Mouse (Mus musculus) cerebellum, adult (tissue): ENCODE data around the gene Dgat2.

Source experiments
- ATAC-seq: cut with Nextera tagmentation; 2 replicates; pipeline ENCODE4 v1.9.2; 2017; ENCODE audit warnings: mild to moderate bottlenecking, moderate library complexity, mixed read lengths; ENCODE audit not compliant: insufficient number of reproducible peaks, low FRiP score, low TSS enrichment

Gene Dgat2

DNA sequence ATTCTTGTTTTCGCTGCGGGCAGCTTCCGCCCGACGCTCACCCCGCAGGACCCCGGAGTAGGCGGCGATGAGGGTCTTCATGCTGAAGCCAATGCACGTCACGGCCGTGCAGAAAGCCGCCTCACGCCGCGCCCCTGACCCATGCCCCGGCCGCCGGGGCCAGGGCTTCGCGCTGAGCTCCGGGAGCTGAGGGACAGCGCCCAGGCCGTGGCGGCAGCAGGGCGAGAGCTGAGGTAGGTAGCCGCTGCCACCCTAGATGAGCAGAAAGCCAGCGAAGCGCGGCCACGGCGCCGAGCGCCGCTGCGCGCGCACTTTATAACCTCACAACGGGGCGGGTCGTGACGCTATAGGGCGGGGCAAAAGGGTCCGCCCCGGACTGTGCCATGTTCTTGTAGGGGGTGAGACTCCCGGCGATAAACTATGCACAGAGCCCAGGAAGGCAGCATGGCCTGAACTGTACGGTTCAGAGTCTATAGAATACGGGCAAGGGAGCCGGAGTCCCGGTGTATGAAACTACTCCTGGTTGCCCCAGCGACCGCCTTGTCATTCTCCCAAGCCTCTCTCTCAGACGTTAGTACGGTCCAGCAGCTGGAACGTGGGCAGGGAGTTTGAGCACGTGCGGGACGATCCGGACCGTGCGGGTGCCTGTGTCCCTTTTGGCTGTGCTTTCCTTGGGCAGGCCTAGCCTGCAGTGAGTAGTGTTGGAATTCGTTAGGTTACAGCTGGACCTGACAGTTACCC, at the start of gene Dgat2:
Dgat2 (minus strand) TSS at position 288 of the 741 bp plus-strand sequence.
- peak; percentile 86 for ATAC-seq

GRCm38 (mm10) chr7:99230061-99230747, 47.7 kb upstream of the Dgat2 start:
- ATAC-seq, result no peak

DNA sequence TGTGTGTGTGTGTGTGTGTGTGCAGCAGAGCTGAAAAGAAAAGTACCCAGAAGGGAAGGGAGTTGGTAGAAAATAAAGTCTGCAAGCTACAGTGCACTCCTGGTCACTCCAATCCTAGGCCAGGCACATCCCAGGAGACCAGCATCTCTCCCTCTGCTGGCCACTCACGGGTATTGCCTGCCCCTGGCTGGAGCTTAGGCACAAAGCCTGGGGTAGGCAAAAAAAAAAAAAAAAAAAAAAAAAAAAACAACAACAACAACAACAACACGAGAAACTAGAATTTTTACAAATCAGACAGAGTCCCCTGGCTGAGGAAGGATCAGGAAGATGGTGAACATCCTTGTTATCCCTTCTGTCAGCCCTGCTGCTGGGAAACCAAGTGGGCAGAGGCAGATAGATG, 46.9 kb upstream of the Dgat2 start:
- no peak for ATAC-seq

- ATAC-seq, result no peak
Measured at GRCm38 (mm10) chr7:99228825-99229224, 46.3 kb upstream of the Dgat2 start.

GRCm38 (mm10) chr7:99227267-99227666, 44.7 kb upstream of the Dgat2 start:
- no peak for ATAC-seq

DNA sequence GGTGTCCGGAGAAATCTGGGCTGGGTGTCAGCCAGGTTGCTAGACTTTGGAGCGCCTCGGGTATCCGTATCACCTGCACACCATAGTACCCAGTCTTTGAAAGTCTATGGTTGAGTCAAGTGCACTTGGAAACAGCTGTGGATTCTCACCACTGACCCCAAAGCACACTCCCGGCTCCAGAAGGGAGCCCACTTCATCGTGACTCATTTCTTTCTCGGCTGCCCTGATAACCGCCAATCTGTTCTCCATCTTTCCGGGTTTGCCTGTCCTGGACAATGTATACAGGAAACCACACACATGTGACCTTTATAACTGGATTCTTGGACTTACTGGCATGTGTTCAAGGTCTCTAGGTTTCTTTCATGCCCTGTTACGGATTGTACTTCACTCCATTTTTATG, 44.1 kb upstream of the Dgat2 start:
- no peak for ATAC-seq

- ATAC-seq, result no peak
Measured at GRCm38 (mm10) chr7:99225421-99225820, 42.9 kb upstream of the Dgat2 start.

- no peak for ATAC-seq
Measured at GRCm38 (mm10) chr7:99224648-99225190, 42.2 kb upstream of the Dgat2 start.

DNA sequence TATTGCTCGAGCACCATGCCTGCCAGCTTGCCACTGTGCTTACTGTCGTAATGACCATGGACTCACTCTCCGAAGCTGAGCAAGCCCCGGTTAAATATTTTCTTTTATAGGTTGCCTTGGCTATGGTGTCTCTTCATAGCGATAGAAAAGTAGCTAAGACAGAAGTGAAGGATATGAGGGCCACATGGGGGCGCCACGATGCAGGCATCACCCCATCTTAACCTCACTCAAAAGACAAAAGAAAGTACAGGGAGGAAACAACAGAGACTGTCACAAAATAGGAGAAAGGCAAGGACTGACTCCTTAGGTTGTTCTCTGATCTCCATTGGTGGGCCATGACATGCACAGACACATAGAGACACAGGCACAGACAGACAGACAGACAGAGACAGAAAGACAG, 41.7 kb upstream of the Dgat2 start:
- no peak for ATAC-seq

- ATAC-seq, result no peak
Measured at GRCm38 (mm10) chr7:99217338-99218074, 35.0 kb upstream of the Dgat2 start.

- ATAC-seq, result no peak
Measured at GRCm38 (mm10) chr7:99215347-99215855, 32.9 kb upstream of the Dgat2 start.

GRCm38 (mm10) chr7:99214621-99215185, 32.2 kb upstream of the Dgat2 start:
- no peak for ATAC-seq

DNA sequence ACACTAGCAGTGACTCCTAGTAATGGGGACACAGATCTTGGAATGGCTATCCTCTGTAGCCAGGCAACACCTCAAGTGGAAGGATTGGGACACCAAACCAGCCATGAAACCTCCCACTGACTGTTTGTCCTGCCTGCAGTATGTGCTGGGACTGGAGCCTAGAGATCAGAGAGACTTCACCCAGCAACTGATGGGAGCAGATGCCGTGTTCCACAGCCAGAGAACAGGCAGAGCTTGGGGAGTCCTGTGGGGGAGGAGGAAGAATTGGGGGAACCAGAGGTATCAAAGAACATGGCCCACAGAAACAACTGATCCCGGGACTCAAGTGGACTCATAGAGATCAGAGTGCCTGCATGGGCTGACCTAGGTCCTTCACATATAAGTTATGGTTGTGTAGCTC, 31.2 kb upstream of the Dgat2 start:
- no peak for ATAC-seq

GRCm38 (mm10) chr7:99213056-99213455, 30.5 kb upstream of the Dgat2 start:
- no peak for ATAC-seq

- no peak for ATAC-seq
Measured at GRCm38 (mm10) chr7:99208704-99209103, 26.2 kb upstream of the Dgat2 start.

DNA sequence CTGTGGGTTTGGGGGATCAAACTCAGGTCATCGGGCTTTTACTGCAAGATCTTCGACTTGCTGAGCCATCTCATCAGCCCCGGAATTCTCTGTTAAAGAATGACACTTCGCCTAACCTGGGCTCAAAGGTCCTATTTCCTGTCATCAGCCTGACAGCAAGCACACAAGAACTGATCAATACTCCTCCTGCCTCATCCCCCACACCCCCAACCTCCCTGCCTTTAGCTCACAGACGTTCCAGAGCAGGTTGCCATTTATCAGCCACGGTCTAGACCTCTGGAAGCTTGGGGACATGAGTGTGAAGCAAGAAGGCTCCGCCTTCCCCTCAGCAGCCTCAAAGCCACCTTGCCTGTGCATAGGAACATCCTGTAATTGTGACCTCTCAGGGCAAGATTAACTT, 23.8 kb upstream of the Dgat2 start:
- no peak for ATAC-seq

DNA sequence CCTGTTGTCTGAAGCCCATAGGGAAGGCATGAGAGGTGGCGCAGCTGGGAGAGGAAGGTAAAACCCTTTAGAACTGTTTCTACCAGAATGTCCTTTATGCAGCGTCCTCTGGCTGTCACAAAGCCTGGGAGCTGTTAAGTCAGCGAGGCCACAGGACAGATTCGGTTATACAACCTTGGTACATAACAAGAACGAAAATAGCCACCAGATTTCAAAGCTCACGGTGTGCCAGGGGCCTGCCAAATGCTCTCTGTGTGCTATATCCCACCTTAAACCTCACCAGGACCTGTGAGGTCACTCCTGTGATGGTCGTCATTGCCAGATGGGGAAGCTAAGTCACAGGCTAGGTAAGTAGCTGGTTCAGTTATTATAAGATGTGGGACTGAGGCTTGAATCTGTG, 19.6 kb upstream of the Dgat2 start:
- ATAC-seq, result no peak

- ATAC-seq, result no peak
Measured at GRCm38 (mm10) chr7:99200290-99200689, 17.8 kb upstream of the Dgat2 start.

DNA sequence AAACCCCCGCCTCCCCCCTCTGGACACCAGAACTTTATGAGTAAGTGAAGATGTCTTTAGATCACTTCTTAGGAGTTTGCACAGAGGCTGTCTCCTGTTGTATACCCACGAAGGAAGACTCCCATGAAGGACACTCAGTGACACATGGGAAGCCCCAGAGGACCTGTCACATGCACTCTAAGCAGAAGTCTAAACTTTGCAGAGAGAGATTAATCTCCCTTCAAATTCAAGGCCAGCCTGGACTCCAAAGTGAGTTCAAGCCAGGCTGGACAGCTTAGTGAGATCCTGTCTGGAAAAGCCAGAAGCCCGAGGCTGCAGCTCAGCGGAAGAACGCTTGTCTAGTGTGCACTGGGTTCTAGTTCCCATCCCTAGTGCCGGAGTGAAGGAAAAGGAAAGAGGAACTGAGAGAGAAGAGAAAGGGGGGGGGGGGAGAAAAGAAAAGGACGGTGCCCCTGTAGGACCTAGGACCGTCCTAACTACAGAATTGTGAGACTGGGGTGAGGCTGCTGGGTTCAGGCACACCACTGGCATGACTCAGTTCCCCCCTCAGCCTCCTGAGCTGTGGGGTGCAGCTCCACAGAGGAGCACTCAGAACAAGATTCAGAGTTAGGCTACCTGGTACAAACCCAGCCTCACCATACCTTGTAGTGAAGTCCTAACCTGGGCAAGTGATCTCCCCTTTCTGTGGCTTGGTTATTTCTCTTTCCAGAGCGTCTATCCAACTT, 17.1 kb upstream of the Dgat2 start:
- ATAC-seq, result no peak

DNA sequence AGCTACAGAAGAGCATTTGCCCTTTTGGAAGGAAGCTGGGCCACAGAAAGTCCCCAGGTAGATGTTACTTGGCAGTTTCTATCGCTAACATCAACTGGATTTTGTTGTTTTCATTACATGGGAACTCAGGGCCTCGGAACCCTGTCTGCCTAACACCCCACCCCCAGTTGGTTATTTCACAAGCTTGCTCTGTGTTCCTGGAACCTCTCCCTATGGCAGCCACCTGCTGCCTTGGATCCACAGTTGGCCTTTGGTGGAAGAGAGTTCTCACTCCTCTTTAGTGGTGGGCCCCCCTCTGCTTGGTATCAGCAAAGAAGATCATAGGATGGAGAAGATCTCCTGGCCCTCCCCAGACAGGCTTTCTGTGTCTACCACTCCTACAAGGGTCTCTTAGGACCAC, 16.3 kb upstream of the Dgat2 start:
- no peak for ATAC-seq
